Mouse (Mus musculus) ovary, adult 18-20 months (tissue): ENCODE results near the gene Lin28b.

ENCODE experiments used
- DNase-seq: peaks from one replicate; pipeline ENCODE4 v3.0.0; 2022; ENCODE audit warnings: low spot score, mixed read lengths

Gene Lin28b

DNA sequence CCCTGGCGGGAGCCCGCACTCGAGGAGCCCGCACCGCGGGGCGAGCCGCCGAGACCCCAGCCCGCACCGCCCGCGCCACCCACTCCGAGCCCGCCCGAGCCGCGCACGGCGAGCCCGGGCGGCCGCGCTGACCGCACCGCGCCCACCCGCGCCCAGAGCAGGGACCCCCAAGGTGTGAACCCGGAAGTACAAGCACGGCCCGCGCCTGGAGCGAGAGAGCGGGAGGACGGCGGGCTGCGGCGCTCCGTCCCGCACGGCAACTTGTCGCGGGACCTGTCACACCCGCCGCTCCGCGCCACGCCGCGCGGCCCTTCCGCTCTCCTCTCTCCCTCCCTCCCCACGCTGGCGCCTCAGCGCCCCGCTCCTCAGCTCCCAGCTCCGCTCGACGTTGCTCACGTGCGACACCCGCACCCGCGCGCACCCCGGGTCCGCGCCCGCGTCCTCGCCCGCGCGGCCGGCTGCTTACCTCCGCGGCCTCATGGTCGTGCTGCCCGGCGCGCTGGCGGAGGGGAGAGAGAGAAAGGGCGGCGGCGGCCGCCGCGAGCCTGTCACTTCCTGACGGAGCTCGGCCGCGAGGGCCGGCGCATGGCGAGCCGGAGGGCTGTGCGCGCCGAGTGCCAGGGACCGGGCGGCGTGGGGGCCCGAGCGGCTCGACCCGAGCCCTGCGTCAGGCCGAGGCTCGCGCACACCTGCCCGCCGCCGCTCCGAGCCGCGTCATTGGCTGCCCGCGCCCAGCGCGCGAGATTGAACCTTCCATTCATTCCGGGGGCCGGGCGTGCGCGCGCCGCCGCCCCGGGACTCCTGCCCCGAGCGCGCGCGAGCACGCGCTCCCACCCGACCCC, at the start of gene Lin28b:
Gene Lin28b (minus strand): TSS at position 635 of the 842 bp plus-strand sequence.
- no peak for DNase-seq

DNA sequence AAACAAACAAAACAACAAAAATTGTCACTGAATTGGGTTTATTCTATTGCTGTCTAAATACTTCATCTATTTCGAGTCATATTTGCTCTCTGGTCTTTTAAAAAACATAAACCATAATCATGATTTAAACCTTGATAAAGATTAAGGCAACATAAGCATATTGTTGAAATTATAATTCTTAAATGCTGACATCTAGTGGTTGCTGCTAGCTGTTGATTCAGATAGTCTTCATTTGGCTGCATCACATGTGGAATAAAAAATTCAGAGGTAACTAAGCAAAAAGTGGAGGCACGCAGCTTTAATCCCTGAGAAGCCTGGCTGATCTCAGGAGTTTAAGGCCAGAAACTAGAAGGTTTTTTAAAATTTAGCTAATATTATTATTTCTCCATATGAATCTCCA, 25.6 kb upstream of the Lin28b start:
- DNase-seq, result no peak

DNA sequence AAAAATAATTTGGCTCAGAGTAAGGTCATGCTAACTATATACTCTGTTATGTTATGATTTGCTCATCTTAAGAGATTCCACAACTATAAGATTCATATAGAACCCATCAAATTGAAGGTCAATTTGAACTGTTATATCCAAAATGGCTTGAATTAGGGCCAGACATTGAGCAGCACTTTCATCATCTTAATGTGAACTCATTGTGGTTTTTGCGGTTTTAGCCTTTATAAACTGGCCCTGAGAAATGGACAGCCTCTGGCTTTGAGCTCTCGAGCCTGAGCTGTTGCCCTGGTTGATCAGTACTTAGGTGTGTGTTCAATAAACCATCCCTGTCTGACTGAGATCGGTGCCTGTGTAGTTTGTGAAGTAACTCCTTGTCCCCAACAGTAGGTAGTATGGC, 24.5 kb upstream of the Lin28b start:
- DNase-seq, result no peak

DNA sequence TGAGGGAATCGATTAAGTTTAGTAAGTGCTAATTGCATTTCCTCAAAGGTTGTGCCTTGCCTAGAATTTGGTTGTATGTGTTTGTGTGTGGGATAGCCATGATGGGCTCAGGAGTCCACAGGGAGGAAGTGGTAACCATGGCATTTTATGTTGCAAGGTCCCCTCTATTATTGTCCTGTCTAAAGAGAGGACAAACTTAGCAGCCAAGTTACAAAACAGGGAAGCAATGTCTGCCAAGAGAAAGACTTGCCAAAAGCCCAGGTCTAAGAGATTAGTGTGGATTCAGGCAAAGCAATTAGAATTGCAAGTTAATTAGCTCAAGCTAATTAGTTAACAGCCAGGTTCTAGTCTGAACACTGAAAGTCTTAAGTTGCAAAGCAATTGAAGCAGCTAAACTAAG, 14.1 kb upstream of the Lin28b start:
- DNase-seq, result no peak

DNA sequence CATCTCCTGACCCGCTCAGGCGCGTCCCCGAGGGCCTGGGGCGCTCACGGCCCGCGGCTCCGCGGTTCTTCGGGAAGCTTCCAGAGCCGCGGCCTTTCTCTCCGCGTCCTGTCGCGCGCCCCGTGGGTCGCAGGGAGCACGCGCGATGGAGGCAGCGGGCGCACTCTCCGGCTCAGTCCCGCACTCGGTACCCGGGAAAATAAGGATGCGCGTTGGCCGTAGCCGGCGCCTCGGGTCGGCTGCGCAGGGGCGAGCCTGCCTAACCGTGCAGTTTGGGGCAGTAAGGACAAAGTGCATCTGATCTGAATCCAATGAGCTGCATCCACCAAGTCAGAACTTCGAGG, 380 bp upstream of the Lin28b start:
- no peak for DNase-seq

DNA sequence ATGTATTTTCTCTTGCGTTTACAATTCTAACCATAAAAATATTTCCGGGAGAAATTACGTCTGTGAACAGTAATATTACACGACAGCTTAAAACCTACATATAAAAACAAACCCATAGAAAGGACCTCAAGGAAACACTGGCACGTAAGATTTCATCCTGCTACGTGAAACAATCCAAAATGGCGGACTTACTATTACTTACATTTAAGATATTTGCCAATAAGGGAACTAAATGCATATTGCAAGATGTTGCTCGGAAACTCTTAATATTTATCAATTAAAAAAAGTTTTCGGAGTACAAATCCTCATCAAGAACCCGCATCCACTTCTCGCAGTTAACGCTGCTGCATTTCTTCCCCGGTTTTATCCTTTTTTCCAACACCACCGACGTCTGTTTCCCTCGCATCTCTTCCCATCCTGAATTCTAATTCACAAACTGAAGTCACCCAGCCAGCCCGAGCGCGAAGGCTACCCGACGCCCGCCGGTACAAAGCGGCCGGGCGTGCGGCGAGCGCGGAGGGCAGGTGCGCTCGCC, 902 bp downstream of the Lin28b start:
- DNase-seq, result no peak

DNA sequence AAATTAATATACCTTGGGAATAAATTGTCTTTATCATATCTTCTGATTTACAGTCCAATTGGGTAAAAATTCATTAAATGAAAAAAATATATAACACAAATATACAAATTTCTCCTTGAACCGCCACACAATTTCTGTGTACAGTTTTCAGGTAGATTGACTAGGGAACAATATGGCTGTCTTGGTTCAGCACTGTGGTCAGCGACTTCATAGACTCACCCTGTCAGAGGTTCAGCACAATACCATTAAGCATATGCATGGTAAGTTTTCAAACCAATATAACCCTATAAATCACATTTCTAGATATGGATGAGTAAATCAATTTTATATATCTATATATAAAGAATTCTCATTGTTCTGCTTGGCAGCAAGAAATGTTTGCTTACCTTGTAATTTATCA, 3.0 kb downstream of the Lin28b start:
- DNase-seq, result no peak

DNA sequence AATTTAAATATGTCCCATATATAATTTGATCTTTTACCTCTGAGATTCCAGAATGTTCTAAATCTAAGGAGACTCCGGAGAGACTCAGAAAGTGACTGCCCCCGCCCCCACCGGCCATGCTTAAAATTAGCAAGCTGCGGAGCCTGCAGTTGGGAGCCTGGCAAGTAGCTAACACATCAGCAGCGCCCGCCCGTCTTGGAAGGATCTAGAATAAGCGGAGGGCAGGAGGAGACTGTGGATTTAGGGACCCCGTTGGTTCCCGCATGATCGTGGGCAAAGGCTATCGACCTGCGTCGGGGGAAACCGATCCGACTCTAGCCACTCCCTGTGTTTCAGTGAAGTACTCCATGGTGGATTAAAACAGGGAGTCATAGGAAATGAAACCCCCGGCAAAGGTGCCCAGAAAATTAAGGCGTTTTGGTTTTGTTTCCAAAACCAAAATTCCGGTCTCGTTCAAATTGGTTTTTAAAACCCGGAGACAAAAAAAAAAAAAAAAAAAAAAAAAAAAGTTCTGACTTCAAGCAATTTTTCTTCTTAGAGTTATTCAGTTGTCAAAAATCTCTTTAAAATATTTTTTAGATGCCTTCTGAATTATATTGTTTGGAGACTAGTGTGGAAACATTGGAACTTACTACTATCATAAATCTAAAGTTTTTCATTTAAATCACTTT, 12.4 kb downstream of the Lin28b start:
- DNase-seq, result no peak

DNA sequence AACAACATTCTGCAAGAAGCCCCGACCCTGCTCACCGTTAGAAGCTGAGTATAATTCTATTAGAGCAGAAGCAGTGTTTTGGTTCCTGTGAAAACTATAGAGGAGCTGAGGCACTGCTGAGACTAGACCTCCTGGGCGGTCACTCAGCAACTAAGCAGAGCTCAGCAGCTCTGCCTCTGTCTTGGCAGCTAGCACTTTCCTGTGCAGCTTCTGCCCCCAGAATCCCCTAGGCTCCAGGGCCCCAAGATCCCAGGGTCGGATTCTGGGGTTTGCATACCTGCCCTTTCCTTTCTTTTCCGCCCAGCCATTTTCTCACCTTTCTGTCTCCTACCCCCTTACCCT, 13.1 kb downstream of the Lin28b start:
- no peak for DNase-seq

DNA sequence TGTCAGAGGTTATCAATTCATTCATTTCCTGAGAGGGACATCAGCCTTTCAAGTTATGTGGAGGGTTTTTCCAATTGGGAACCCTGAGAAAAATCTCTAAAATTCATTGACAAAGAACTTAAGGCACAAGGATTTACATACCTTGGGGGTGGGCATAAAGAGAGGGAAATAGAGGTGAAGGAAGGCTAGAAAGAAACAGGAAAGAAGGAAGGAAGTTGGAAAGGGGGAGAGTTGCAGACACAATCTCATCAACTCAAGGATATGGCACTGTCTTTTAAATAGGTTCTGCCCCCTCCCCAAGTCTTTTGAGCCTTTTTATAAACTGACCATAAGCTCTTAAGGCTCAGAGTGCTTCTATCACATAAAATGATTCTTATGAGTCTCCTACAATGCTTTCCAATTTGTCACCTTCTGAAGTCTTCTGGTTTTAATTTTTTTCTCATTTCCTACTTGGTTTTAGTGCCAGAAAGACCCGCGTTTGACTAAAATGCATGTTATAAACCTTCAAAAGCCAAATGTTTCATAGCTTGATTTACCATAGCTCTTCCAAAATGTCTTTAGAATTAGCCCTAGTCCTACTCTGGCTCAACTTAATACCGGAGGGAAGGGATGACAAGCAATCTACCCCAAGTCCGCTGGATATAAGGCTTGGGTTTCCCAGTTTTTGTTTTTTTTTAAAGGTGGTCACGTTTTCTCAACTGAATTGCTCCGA, 13.6 kb downstream of the Lin28b start:
- DNase-seq, result no peak

DNA sequence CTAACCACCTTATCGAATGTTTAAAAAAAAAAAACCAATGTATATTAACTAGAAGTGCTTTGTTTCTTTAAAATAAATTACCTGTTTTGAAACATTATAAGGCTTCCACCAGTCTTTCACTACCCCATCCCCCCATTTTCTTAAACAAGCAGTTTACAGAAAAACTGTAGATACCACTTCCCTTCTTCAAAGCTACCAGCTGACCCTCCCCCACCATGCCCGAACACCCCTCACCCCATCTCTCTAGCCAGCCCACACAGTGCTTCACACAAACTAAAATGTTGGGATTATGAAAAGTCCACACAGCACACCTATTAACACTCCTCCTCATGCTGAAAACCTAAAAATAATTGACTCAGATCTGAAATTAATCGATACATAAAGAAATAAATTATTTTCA, 14.9 kb downstream of the Lin28b start:
- DNase-seq, result no peak

DNA sequence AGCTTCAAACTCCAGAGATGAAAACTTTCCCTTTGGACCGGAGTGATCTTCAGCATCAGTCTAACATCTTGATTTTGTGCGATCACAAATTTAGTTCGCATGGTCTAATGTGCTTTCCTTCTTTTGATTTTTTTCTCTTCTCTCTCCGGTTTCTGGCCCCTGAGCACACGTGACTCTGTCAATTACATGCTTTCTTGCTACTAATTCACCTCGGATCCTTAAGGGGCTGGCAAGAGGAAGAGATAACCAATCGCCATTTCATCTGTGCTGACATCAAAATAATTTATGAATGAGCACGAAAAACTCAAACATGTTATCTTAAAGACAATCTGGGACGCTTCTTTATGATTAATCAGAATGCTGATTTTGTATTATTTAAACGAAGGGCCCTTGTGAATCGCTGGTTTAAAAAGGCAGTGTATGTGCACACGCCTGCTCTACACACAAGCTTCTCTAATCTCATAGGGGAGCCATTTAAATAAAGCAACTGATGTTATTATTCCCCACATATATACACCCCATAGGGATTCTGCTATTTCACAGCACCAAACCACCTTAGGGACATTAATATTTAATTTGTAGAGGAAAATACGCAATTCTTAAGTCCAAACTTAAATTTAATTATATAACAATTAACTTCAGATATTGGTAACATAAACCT, 16.0 kb downstream of the Lin28b start:
- no peak for DNase-seq

DNA sequence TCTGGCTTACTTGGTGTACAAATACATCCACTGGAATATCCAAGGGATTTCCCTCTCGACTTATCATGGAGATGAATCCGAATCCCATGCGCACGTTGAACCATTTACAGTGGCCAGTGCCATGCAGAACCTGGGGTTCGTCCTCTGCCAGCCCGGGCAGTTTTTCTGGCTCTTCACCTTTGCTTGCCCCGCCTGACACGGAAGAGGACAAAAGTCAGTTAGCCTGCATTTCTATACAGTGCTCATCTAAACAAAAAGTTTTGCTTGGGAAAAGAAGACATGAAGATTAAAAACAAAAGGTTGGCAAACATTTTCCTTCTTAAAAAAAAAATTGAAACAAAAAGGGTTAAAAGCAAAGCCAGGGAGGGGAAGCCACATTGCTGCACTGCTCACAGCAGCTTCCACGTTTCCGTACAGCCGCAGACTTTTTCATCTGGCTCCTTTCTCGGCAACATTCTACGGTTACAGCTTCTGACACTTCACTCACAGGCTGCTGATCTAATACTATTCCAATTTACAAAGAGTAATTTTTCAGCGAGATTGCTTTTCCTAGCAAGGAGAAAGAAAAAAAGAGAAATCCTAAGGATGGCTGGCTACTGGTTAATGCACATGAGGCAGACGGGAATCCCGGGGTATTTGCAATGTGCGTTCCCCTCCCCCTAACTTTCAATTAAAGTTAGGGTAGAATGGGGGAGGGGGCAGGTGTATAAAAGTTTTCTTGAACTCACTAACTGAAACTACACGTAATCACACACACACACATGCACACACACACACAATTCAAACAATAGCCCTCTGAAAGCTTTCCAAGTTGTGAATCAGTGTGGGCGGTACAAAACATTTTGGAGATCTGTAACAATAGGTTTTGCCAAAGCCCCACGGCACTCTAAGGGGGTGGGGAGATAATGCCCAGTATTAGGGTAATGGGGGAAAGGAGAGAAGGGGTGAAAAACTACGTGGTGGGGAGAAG, 16.9 kb downstream of the Lin28b start:
- no peak for DNase-seq

DNA sequence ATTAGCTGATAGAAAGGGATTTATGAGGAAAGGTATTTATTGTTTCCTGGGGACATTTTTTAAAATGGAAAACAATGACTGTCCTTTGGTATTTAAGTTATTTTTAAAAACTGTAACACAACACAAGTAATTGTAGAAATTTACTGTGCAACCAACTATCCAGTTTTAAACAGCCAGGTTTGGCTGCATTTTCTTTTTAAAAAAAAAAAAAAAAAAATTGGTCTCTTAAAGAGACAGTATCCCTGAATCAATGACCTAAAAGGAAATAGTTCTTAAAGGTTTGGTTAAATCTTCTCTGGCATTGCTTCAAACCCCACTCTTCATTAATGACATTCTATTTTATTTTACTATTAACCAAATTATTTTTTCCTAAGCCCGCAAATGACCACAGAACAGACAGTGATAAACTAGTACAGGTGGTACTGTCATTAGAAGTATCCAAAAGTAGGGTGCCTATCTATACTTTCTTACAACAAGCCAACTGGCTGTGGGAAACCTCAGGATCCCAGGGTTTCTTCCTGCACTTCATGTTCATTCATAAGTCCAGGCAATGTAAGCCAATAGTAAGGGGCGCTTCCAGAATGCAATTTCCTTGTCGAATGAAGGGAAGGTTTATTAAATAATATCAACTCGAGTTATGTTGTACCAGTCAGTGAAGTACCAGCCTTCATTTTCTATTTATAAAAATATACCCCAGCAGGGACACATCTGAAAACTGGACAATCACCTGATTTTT, 17.8 kb downstream of the Lin28b start:
- no peak for DNase-seq

DNA sequence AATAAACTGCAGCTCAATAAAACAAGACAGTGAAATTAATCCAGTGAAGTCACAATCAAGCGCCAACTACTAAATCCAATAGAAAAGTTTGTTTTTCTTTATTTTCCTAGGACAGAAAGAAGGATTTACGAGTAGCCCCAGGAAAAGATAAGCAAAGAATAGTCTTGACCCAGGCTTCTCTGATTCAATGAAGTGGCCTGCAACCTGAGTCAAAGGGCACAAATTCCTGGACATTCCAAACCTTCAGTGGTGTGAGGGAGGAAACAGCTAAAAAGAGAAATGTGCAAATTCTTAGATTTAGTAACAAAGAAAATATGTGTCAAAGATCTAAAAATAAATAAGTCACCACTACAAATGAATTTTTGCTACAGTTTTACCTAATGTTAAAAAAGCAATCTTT, 27.6 kb downstream of the Lin28b start:
- no peak for DNase-seq

DNA sequence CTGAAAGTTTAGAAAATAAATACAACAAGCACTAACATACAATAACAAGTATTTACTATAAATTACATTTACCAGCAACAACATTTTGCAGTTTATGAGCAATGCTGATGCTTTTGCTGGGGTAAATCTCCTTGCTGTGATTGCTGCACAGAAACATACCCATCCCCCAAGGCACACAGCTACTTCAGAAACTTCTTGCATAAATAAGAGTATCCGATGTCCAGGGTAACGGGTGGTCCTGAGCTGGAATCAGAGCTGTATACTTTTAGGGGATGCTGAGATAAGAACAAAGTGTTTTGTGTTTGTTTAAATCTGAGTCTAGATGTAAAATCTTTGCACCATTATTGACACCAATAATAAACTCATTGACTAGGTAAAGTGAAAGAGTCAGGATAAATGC, 28.1 kb downstream of the Lin28b start:
- no peak for DNase-seq

DNA sequence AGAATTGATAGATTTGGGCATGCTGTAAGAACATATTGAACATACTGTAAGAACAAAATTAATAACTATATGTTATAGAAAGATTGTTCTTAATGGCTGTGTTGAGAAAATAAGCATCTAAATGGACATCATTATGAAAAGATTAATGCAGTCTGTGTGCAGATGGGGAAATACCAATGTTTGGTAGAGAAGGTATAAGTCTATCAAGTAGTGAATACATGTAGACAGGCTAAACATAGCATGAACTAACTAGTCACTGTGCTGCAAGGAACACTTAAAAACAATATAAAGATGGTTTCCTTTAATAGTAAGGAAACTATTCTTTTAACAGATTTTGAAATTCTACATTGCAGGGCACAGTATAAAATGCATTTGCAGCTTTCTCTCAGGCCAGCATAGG, 39.6 kb downstream of the Lin28b start:
- no peak for DNase-seq

DNA sequence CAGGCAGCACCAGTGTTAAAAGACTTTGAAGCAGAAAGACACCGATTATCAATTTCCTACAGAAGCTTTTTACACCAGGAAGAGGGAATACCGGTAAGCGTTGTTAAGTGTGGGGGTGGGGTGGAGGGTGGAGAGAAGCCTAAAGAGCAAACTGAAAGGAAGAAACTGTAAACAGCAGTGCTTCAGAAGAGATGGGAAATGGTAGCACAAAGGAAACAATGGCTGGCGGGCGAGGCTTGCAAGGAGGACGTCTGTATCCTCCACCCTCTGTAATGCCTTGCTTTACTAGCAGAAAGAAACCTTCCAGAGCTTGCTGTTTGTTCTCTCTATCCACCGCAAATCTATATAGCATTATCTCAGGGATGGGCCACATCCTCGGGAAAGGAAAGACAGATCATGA, 40.0 kb downstream of the Lin28b start:
- no peak for DNase-seq

DNA sequence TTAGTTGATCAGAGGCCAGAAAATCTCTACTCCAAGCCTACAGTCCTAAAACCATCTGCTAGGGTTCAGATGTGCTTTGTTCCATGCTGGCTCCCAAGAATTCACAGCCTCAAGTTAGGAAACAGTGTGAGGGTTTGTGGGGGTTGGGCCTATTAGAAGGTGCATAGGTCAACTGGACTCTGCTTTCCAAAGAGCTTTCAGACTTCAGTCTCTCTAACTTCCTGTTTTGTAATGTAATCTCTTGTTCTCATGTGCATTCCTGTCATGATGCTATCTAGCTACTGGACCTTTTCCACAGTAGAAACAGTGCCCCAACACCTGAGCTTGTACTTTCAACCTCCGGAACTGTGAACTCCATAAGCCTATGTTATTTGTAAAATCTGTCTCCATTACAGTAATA, 63.8 kb downstream of the Lin28b start:
- no peak for DNase-seq

DNA sequence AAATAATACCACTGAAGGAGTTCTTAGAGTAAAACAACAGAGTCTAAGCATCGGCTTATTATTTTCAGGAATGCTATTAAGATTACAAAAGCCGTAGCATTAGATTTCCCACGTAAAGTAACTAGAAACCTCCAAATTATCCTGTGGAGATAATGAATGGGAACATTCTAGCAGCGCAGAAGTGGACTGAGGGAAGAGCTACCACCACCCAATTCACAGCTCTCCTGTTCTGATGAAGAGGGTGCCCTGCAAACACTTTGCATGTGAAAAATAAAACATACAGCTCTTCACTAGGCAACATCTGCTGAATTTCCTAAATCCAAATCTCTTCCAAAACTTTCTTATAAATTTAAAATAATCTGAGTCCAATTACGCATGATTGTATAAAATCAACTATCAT, 74.1 kb downstream of the Lin28b start:
- DNase-seq, result no peak

DNA sequence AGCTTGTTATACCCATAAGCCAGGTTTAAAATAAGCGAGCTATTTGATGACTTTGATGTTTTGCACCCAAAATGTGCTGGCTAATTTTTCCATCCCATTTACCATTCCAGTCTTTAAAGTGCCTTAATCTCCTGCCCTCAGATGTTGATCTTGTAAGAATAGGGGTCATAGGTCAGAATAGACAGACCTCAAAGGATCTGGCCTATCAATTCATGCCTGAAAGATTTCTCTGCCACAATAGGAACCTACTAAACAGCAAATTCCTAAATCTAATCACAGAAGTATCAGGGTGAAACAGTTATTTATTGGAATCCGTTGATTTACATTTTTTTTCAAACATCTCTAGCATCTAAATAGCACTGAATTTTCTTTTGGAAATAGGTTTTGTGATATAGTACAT, 74.5 kb downstream of the Lin28b start:
- DNase-seq, result no peak
